Mouse (Mus musculus): ENCODE measurements around the gene Snai1. TPM values are rescaled to one million over a fixed set of nuclear protein-coding genes. Genes with fewer than 3 reads are reported as not detected.
A peak's percentile ranks its signal among the peaks of the same experiment; 100 is the strongest.

Snai1 gene
- polyA plus RNA-seq, 1 experiment from 2014 or later, result 0.66 TPM

DNA sequence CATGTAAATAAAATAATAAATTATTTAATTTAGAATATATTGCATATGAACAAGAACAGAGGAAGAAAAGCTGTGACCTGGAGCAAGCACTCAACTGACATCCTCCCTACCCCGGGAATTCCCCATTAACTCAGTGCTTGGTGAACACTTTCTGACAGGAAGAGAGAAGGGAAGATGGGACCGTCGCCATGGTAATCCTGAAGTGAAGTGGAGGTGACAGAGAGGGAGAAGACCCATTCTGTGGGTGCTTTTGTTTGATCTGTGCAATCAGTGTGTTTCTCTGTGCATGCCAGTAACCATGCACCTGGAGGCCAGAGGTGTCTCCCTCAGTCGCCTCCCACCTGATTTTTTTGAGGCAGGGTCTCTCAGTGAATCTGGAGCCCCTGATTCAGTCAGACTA lies 14.3 kb downstream of the Snai1 start:
- 85% methylated on average over 4 of the region's 4 CpGs for WGBS
- no peak for ATAC-seq (ENCODE audit: low read depth)

DNA sequence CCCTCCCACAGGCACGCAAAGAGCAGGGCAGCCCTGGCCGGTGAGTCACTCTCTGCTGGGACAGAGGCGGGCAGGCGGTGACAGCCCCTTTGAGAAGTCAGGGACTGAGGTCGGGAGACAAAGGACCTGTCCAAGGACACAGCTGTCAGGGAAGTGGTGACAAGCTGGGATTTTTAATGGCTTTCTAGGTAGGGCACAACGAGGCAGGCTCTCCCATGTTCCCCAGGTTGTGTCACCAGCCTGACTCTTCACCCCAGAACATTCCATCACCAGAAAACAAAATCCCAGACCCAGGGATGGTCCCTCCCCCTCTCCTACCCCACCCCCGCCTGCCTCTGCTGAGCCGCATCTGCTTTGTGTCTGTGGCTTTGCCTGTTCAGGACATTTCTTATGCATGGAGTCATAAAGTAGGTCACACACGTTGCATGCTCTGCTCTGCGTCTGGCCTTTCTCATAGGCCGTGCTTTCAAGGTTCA lies 15.0 kb downstream of the Snai1 start:
- WGBS, result 8% methylated on average over 11 of the region's 11 CpGs
- H3K9ac ChIP-seq (replicated peaks; ENCODE audit: low read depth, low read length), result no peak overlapping the region
- H3K4me1 ChIP-seq (ENCODE audit: control insufficient read depth, insufficient read depth, low read length), result no peaks in the 10 kb centered on the region
- H3K27me3 ChIP-seq (ENCODE audit: control insufficient read depth, insufficient read depth, low read length), result no peaks in the 10 kb centered on the region
- H3K27ac ChIP-seq (ENCODE audit: low read depth, low read length), result no peak overlapping the region
- no peak overlapping the region for H3K4me3 ChIP-seq (ENCODE audit: low read depth, low read length)
- H3K4me2 ChIP-seq (ENCODE audit: low read depth, low read length), result no peak overlapping the region
- H3K9me3 ChIP-seq (ENCODE audit: control insufficient read depth, low read length), result no peaks in the 10 kb centered on the region
- ATAC-seq (ENCODE audit: low read depth), result no peak
- H3K36me3 ChIP-seq (ENCODE audit: control insufficient read depth, insufficient read depth, low read length), result no peaks in the 10 kb centered on the region

More for the DNA sequence above, 14.3 kb downstream of the Snai1 start:
- Histone ChIP-seq H3K4me3 (ENCODE audit: low read depth, low read length) (no peak overlapping the region), H3K27ac (ENCODE audit: low read depth, low read length) (no peak overlapping the region), H3K36me3 (ENCODE audit: control insufficient read depth, insufficient read depth, low read length) (no peaks in the 10 kb centered on the region), H3K9me3 (ENCODE audit: control insufficient read depth, low read length) (no peaks in the 10 kb centered on the region), H3K4me1 (ENCODE audit: control insufficient read depth, insufficient read depth, low read length) (no peaks in the 10 kb centered on the region), H3K9ac (replicated peaks; ENCODE audit: low read depth, low read length) (no peak overlapping the region), H3K27me3 (ENCODE audit: control insufficient read depth, insufficient read depth, low read length) (no peaks in the 10 kb centered on the region), H3K4me2 (ENCODE audit: low read depth, low read length) (no peak overlapping the region)

- Histone ChIP-seq H3K9ac (replicated peaks; ENCODE audit: low read depth, low read length) (no peak overlapping the region), H3K4me3 (ENCODE audit: low read depth, low read length) (no peak overlapping the region), H3K9me3 (ENCODE audit: control insufficient read depth, low read length) (no peaks in the 10 kb centered on the region), H3K27me3 (ENCODE audit: control insufficient read depth, insufficient read depth, low read length) (no peaks in the 10 kb centered on the region; the same call in 1 of the 2 replicates), H3K4me2 (ENCODE audit: low read depth, low read length) (no peak overlapping the region), H3K27ac (ENCODE audit: low read depth, low read length) (no peak overlapping the region), H3K4me1 (ENCODE audit: control insufficient read depth, insufficient read depth, low read length) (peaks cover 8% of the 10 kb centered on the region; the same call in 1 of the 2 replicates), H3K36me3 (ENCODE audit: control insufficient read depth, insufficient read depth, low read length) (no peaks in the 10 kb centered on the region)
- 81% methylated on average over 5 of the region's 5 CpGs for WGBS
- no peak for ATAC-seq (ENCODE audit: low read depth)
These were observed 17.8 kb downstream of the Snai1 start for GRCm38 (mm10) chr2:167555766-167556165.

DNA sequence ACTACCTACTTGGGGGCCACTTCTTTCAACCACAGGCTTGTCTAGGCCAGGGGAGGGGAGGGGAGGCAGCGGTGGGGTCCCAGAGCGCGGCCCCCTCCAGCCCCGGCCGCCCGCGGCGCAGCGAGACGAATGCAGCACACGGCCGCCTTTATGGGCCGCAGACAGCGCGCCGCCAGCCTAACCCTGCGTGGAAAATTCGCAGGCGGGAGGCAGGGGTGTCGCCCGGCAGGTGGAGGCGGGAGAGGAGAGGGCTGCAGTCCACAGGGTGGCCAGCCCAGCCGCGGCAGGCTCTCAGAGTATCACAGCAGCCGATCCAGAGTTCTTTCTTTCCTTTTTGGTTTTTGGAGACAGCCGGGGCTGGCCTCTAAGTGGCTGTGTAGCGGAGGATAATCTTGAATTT lies 21.4 kb downstream of the Snai1 start:
- peak; percentile 50; the same call in 1 of the 2 replicates for ATAC-seq (ENCODE audit: low read depth)
- H3K27ac ChIP-seq (ENCODE audit: low read depth, low read length), result no peak overlapping the region
- H3K4me1 ChIP-seq (ENCODE audit: control insufficient read depth, insufficient read depth, low read length), result peaks cover 8% of the 10 kb centered on the region; the same call in 1 of the 2 replicates

DNA sequence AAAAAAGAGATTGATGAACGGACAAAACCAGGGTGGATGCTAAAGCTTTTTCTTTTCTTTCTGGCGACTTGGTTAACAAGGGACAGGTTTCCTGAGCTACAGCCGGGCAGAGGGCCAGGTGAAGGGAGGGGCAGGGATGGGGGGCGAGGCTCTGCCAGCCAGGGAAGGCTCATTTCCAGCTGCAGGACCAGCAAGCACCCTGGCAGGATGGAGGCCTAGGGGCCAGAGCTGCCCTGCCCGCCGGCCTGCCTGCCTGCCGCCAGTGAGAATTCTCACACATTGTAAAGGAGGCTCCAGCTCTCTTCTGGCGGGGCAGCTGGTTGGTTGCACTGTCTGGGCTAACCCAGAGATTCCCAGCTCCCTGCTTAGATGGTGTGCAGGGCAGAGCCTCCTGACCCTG lies 24.1 kb downstream of the Snai1 start:
- Histone ChIP-seq H3K4me1 (ENCODE audit: control insufficient read depth, insufficient read depth, low read length) (peaks cover 11% of the 10 kb centered on the region; the same call in 1 of the 2 replicates), H3K27me3 (ENCODE audit: control insufficient read depth, insufficient read depth, low read length) (no peaks in the 10 kb centered on the region; the same call in 1 of the 2 replicates), H3K36me3 (ENCODE audit: control insufficient read depth, insufficient read depth, low read length) (no peaks in the 10 kb centered on the region), H3K4me2 (ENCODE audit: low read depth, low read length) (no peak overlapping the region), H3K4me3 (ENCODE audit: low read depth, low read length) (no peak overlapping the region), H3K27ac (ENCODE audit: low read depth, low read length) (no peak overlapping the region), H3K9me3 (ENCODE audit: control insufficient read depth, low read length) (no peaks in the 10 kb centered on the region), H3K9ac (replicated peaks; ENCODE audit: low read depth, low read length) (no peak overlapping the region)
- WGBS, result 46% methylated on average over 8 of the region's 8 CpGs
- no peak for ATAC-seq (ENCODE audit: low read depth)

More for the DNA sequence above, 21.4 kb downstream of the Snai1 start:
- Histone ChIP-seq H3K9me3 (ENCODE audit: control insufficient read depth, low read length) (no peaks in the 10 kb centered on the region), H3K4me3 (ENCODE audit: low read depth, low read length) (peak overlapping the region; percentile 9; the same call in 1 of the 2 replicates), H3K9ac (replicated peaks; ENCODE audit: low read depth, low read length) (no peak overlapping the region), H3K27me3 (ENCODE audit: control insufficient read depth, insufficient read depth, low read length) (no peaks in the 10 kb centered on the region; the same call in 1 of the 2 replicates), H3K36me3 (ENCODE audit: control insufficient read depth, insufficient read depth, low read length) (no peaks in the 10 kb centered on the region), H3K4me2 (ENCODE audit: low read depth, low read length) (peak overlapping the region; percentile 38; the same call in 1 of the 2 replicates)
- WGBS, result 13% methylated on average over 23 of the region's 27 CpGs

- 89% methylated on average over 5 of the region's 5 CpGs for WGBS
- Histone ChIP-seq H3K36me3 (ENCODE audit: control insufficient read depth, insufficient read depth, low read length) (no peaks in the 10 kb centered on the region), H3K9ac (replicated peaks; ENCODE audit: low read depth, low read length) (no peak overlapping the region), H3K9me3 (ENCODE audit: control insufficient read depth, low read length) (no peaks in the 10 kb centered on the region), H3K4me3 (ENCODE audit: low read depth, low read length) (no peak overlapping the region), H3K4me1 (ENCODE audit: control insufficient read depth, insufficient read depth, low read length) (peaks cover 11% of the 10 kb centered on the region; the same call in 1 of the 2 replicates), H3K4me2 (ENCODE audit: low read depth, low read length) (no peak overlapping the region), H3K27me3 (ENCODE audit: control insufficient read depth, insufficient read depth, low read length) (no peaks in the 10 kb centered on the region; the same call in 1 of the 2 replicates), H3K27ac (ENCODE audit: low read depth, low read length) (no peak overlapping the region)
- ATAC-seq (ENCODE audit: low read depth), result no peak
These were observed 25.0 kb downstream of the Snai1 start for GRCm38 (mm10) chr2:167563035-167563434.

DNA sequence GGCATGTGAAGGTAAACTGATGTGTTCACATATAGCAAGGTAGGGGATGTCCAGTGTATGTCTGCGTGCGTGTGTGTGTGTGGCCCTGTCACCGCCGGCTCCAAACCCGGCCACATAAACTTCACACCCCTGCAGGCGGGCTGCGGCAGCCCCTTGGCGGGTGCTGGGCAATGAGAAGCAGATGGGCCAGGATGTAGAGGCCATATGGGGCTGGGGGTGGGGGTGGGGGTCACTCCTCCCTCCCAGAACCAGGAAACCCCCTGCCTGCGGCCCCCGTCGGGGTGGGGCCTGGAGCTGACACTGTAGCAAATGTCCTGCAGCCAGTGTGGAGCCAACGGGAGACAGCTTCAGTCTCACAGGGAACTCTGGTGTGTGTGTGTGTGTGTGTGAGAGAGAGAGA lies 25.7 kb downstream of the Snai1 start:
- H3K4me3 ChIP-seq (ENCODE audit: low read depth, low read length), result no peak overlapping the region
- 37% methylated on average over 12 of the region's 12 CpGs for WGBS
- no peaks in the 10 kb centered on the region for H3K36me3 ChIP-seq (ENCODE audit: control insufficient read depth, insufficient read depth, low read length)
- H3K27me3 ChIP-seq (ENCODE audit: control insufficient read depth, insufficient read depth, low read length), result no peaks in the 10 kb centered on the region; the same call in 1 of the 2 replicates
- ATAC-seq (ENCODE audit: low read depth), result no peak
- H3K27ac ChIP-seq (ENCODE audit: low read depth, low read length), result no peak overlapping the region
- H3K9me3 ChIP-seq (ENCODE audit: control insufficient read depth, low read length), result no peaks in the 10 kb centered on the region
- no peak overlapping the region for H3K9ac ChIP-seq (replicated peaks; ENCODE audit: low read depth, low read length)
- H3K4me2 ChIP-seq (ENCODE audit: low read depth, low read length), result no peak overlapping the region
- peaks cover 11% of the 10 kb centered on the region; the same call in 1 of the 2 replicates for H3K4me1 ChIP-seq (ENCODE audit: control insufficient read depth, insufficient read depth, low read length)

- no peak for ATAC-seq (ENCODE audit: low read depth)
- Histone ChIP-seq H3K27ac (ENCODE audit: low read depth, low read length) (no peak overlapping the region), H3K27me3 (ENCODE audit: control insufficient read depth, insufficient read depth, low read length) (no peaks in the 10 kb centered on the region), H3K36me3 (ENCODE audit: control insufficient read depth, insufficient read depth, low read length) (no peaks in the 10 kb centered on the region), H3K9me3 (ENCODE audit: control insufficient read depth, low read length) (no peaks in the 10 kb centered on the region), H3K9ac (replicated peaks; ENCODE audit: low read depth, low read length) (no peak overlapping the region), H3K4me3 (ENCODE audit: low read depth, low read length) (no peak overlapping the region), H3K4me2 (ENCODE audit: low read depth, low read length) (no peak overlapping the region), H3K4me1 (ENCODE audit: control insufficient read depth, insufficient read depth, low read length) (peaks cover 8% of the 10 kb centered on the region; the same call in 1 of the 2 replicates)
- WGBS, result 81% methylated on average over 13 of the region's 13 CpGs
These were observed 26.7 kb downstream of the Snai1 start for GRCm38 (mm10) chr2:167564551-167565311.

DNA sequence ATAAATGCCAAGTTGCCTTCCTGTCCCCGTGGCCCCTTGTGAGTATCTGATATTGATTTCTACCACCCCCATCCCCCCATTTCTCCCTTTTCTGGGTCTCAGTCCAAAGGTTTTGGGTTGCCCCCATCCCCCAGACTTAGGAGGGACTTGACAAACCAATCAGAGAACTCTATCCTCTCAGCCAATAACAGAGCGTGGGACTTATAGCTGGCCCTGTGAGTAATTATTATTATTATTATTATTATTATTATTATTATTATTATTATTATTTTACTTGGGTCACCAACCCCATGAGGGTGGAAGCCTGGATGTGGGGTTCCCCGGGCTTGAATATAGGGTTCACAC lies 27.3 kb downstream of the Snai1 start:
- Histone ChIP-seq H3K27me3 (ENCODE audit: control insufficient read depth, insufficient read depth, low read length) (no peaks in the 10 kb centered on the region), H3K9ac (replicated peaks; ENCODE audit: low read depth, low read length) (no peak overlapping the region), H3K4me1 (ENCODE audit: control insufficient read depth, insufficient read depth, low read length) (0 out of 2 replicates have a peak, but pooled peaks cover 3% of the 10 kb centered on the region), H3K36me3 (ENCODE audit: control insufficient read depth, insufficient read depth, low read length) (no peaks in the 10 kb centered on the region), H3K27ac (ENCODE audit: low read depth, low read length) (no peak overlapping the region), H3K4me3 (ENCODE audit: low read depth, low read length) (no peak overlapping the region), H3K9me3 (ENCODE audit: control insufficient read depth, low read length) (no peaks in the 10 kb centered on the region), H3K4me2 (ENCODE audit: low read depth, low read length) (peak overlapping the region; percentile 29; the same call in 1 of the 2 replicates)
- 74% methylated on average over 3 of the region's 3 CpGs for WGBS
- no peak for ATAC-seq (ENCODE audit: low read depth)
